Mouse (Mus musculus): ENCODE data around the gene Aox2.

DNA sequence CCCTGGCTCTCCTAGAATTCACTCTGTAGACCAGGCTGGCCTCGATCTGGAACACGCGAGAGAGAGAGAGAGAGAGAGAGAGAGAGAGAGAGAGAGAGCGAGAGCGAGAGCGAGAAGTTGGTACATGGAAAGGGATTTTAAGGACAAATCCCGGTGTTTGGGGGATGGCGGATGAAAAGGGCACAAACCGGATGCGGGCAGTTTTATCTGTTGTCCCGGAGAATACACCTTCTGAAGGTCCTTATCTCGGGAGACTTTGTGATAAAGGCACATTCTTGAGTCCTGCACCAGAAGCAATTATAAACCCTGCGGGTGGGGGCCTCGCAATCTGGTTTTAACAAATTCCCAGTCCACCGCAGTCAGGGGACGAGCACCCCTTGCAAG, 114.1 kb downstream of the Aox2 start:
- TF ChIP-seq CTCF (IDR thresholded peaks at IDR 0.05; ENCODE audit: borderline replicate concordance, insufficient read depth, low read length) (no peak), POLR2A (IDR thresholded peaks at IDR 0.05; ENCODE audit: low read depth, low read length) (no peak)
